Mouse (Mus musculus): ENCODE data around the gene Rora. TPM values are rescaled to one million over a fixed set of nuclear protein-coding genes. Genes with fewer than 3 reads are reported as not detected.

Gene Rora
- 7.5 and 7.9 TPM in 2 replicates for polyA plus RNA-seq (2015; fragmentation: Nextera tagmentation; extraction: Ambion mirVana)

DNA sequence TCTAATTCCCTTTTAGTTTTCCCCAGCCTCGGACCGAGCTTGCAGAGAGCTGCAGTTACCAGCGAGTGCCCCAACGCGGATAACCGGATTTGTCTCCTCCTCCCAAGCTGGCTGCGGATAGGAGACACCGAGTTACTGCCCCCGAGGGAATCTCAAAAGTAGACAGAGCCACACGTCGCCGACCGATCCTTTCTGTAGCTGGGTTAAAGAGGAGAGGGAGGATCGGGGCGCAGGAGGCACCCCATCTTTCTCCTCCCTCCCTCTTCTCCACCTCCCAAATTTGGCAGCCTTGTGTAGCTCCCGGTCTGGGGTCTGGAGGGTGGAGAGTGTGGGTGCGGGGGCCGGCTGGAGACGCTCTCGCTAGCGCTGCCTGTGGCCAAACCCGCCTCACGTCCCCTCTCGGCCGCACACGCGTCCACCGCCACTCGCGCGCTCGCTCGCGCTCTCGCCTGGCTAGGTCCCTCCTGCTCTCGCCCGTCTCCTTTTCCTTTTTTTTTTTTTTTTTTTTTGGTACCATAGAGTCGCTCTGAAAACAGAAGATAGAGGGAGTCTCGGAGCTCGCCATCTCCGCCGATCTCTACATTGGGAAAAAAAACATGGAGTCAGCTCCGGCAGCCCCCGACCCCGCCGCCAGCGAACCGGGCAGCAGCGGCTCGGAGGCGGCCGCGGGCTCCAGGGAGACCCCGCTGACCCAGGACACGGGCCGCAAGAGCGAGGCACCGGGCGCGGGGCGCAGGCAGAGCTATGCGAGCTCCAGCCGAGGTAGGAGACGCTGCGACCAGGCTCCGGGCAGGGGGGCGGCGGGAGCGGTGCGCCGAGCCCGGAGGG lies at the start of gene Rora:
Gene Rora (plus strand): TSS at position 576 of the 828 bp plus-strand sequence.
- no peaks in the 10 kb centered on the region for H3K36me3 ChIP-seq (ENCODE audit: control insufficient read depth, insufficient read depth, low read length)
- ATAC-seq (ENCODE audit: low FRiP score, low TSS enrichment) = peak; percentile 85
- peak within 1 kb of the TSS; percentile 85 for H3K4me3 ChIP-seq (ENCODE audit: low read depth, low read length)
- peak within 1 kb of the TSS; percentile 96 for H3K4me2 ChIP-seq (replicated peaks; ENCODE audit: low read depth)
- under 1% methylated on average over 69 of the region's 72 CpGs for WGBS
- H3K27me3 ChIP-seq (ENCODE audit: control insufficient read depth, insufficient read depth, low read length) = no peaks in the 10 kb centered on the region
- H3K27ac ChIP-seq (replicated peaks) = peak within 1 kb of the TSS; percentile 93
- H3K9ac ChIP-seq (ENCODE audit: low read length) = peak within 1 kb of the TSS; percentile 82
- H3K9me3 ChIP-seq (ENCODE audit: control insufficient read depth, low read length) = no peaks in the 10 kb centered on the region
- H3K4me1 ChIP-seq (replicated peaks; ENCODE audit: control insufficient read depth, insufficient read depth) = no peaks in the 10 kb centered on the region
- peak; percentile 59 for DNase-seq (ENCODE audit: low spot score)
- TF ChIP-seq EP300 (optimal IDR thresholded peaks at IDR 0.05) (no peak), CTCF (IDR thresholded peaks at IDR 0.05; ENCODE audit: low read depth) (peak; percentile 60)

DNA sequence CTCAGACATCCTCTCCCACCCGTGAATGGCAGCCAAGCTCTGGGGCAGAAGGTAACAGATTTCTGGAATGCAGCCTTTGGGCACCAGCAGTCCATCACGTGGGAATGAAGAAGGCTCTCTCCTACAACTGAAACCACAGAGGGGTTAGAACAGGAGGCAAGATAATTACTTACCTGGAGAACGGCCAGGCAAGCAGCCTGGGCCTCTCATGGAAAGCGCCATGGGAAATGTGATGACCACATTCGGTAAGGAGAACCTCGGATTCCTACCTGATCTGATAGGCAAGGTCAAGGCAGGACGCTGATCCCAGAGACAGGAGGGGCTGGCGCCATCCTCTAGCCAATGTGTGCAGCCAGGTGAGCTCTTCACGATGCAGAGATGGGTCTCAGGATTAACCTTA lies 39.6 kb upstream of the Rora start:
- Histone ChIP-seq H3K9ac (ENCODE audit: low read length) (no peak overlapping the region), H3K9me3 (ENCODE audit: control insufficient read depth, low read length) (no peaks in the 10 kb centered on the region), H3K27me3 (ENCODE audit: control insufficient read depth, insufficient read depth, low read length) (no peaks in the 10 kb centered on the region), H3K4me2 (replicated peaks; ENCODE audit: low read depth) (no peak overlapping the region), H3K36me3 (ENCODE audit: control insufficient read depth, insufficient read depth, low read length) (no peaks in the 10 kb centered on the region), H3K4me1 (replicated peaks; ENCODE audit: control insufficient read depth, insufficient read depth) (no peaks in the 10 kb centered on the region), H3K27ac (replicated peaks) (no peak overlapping the region), H3K4me3 (ENCODE audit: low read depth, low read length) (no peak overlapping the region)
- DNase-seq (ENCODE audit: low spot score) (no peak), ATAC-seq (ENCODE audit: low FRiP score, low TSS enrichment) (no peak)
- 81% methylated on average over 9 of the region's 9 CpGs for WGBS
- TF ChIP-seq CTCF (IDR thresholded peaks at IDR 0.05; ENCODE audit: low read depth) = no peak
- no peak for TF ChIP-seq EP300 (optimal IDR thresholded peaks at IDR 0.05)

DNA sequence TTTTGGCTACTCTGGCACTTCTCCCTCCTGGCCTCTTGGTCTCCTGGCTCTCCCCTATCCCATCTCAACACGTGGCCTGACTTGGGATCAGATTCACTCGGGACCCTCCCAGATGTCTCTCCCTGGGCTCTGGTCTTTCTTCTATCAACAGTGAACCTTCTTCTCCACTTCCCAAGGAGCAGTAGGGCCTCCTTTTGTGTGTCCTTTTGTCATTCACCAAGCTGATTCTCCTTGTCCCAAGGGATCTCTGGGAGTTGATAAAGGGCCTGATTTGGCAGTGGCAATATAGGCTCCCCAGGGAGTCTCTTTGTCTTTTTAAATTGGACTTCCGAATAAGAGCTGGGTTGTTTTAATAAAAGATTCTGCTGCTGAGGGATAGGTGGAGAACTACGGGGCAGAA lies 36.5 kb upstream of the Rora start:
- no peak for ATAC-seq (ENCODE audit: low FRiP score, low TSS enrichment)
- no peak for DNase-seq (ENCODE audit: low spot score)
- no peak for TF ChIP-seq EP300 (optimal IDR thresholded peaks at IDR 0.05)
- TF ChIP-seq CTCF (IDR thresholded peaks at IDR 0.05; ENCODE audit: low read depth) = no peak
- Histone ChIP-seq H3K27me3 (ENCODE audit: control insufficient read depth, insufficient read depth, low read length) (no peaks in the 10 kb centered on the region), H3K4me1 (replicated peaks; ENCODE audit: control insufficient read depth, insufficient read depth) (no peaks in the 10 kb centered on the region), H3K4me2 (replicated peaks; ENCODE audit: low read depth) (no peak overlapping the region), H3K9me3 (ENCODE audit: control insufficient read depth, low read length) (no peaks in the 10 kb centered on the region), H3K9ac (ENCODE audit: low read length) (no peak overlapping the region), H3K36me3 (ENCODE audit: control insufficient read depth, insufficient read depth, low read length) (no peaks in the 10 kb centered on the region), H3K4me3 (ENCODE audit: low read depth, low read length) (no peak overlapping the region), H3K27ac (replicated peaks) (no peak overlapping the region)
- 49% methylated on average over 4 of the region's 4 CpGs for WGBS

DNA sequence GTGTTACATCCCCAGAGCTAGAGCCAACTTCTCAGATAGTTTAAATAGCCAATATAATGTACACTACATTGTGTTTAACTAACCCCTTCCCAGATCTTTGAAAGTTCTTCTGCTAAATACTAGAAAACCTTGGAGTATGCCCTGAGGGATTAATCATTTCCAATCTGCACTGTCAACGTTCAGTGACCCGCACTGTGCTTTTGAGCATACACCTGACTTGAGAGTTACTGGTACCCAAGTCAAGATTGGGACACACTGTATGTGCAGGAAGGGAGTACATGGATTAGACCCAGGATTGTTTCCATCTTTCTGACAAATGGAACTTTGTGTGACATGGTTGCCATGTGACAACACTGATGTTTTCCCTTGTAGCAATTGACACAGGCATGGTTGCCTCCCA lies 33.5 kb upstream of the Rora start:
- no peaks in the 10 kb centered on the region for H3K27me3 ChIP-seq (ENCODE audit: control insufficient read depth, insufficient read depth, low read length)
- no peak for ATAC-seq (ENCODE audit: low FRiP score, low TSS enrichment)
- H3K4me1 ChIP-seq (replicated peaks; ENCODE audit: control insufficient read depth, insufficient read depth) = no peaks in the 10 kb centered on the region
- H3K36me3 ChIP-seq (ENCODE audit: control insufficient read depth, insufficient read depth, low read length) = no peaks in the 10 kb centered on the region
- TF ChIP-seq CTCF (IDR thresholded peaks at IDR 0.05; ENCODE audit: low read depth) = no peak
- no peak for TF ChIP-seq EP300 (optimal IDR thresholded peaks at IDR 0.05)
- no peak overlapping the region for H3K27ac ChIP-seq (replicated peaks)
- no peaks in the 10 kb centered on the region for H3K9me3 ChIP-seq (ENCODE audit: control insufficient read depth, low read length)
- 42% methylated on average over 2 of the region's 2 CpGs for WGBS
- H3K9ac ChIP-seq (ENCODE audit: low read length) = no peak overlapping the region
- H3K4me3 ChIP-seq (ENCODE audit: low read depth, low read length) = no peak overlapping the region
- DNase-seq (ENCODE audit: low spot score) = no peak
- H3K4me2 ChIP-seq (replicated peaks; ENCODE audit: low read depth) = no peak overlapping the region

DNA sequence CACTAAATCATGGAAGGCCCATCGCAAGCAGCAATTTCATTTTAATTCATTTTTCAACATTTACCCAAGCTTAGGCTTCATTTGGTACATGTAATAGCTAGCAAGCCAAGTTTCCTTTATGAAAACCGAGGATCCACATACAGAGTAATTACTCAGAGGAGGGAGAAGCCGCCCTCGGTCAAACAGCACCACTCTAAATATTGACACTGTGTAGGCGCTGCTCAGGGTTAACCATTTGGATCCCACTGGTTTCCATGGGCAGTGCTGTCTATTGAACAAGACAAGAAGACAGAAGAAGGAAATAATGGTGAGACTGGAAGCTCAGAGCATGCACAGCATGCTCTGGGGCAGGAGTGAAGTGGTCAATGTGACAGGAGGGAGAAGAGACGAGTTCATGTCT lies 33.1 kb upstream of the Rora start:
- no peak for ATAC-seq (ENCODE audit: low FRiP score, low TSS enrichment)
- 26% methylated on average over 6 of the region's 6 CpGs for WGBS
- no peak overlapping the region for H3K9ac ChIP-seq (ENCODE audit: low read length)

DNA sequence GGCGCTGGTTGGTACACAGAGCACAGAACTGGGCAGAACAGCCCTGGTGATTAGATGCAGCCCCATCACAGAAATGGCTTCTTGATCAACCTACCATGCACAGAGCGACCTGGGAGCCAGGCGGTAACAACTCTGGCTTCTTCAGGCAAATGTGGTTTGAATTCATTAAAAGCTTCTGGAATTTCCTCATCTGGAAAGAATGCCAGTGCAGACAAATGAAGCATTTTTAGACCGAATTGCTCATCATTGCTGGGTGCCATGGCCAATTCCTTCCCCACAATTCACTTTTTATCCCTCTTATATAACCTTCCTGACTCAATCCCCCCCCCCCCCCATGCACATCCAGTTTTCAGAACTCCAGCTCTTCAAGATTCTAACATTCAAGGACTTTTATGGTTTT lies 28.6 kb upstream of the Rora start:
- TF ChIP-seq CTCF (IDR thresholded peaks at IDR 0.05; ENCODE audit: low read depth) = no peak
- TF ChIP-seq EP300 (optimal IDR thresholded peaks at IDR 0.05) = no peak

More for the DNA sequence above, 33.1 kb upstream of the Rora start:
- H3K4me2 ChIP-seq (replicated peaks; ENCODE audit: low read depth) = no peak overlapping the region
- peak; percentile 18 for DNase-seq (ENCODE audit: low spot score)
- no peaks in the 10 kb centered on the region for H3K27me3 ChIP-seq (ENCODE audit: control insufficient read depth, insufficient read depth, low read length)
- H3K4me3 ChIP-seq (ENCODE audit: low read depth, low read length) = no peak overlapping the region
- TF ChIP-seq EP300 (optimal IDR thresholded peaks at IDR 0.05) (no peak), CTCF (IDR thresholded peaks at IDR 0.05; ENCODE audit: low read depth) (no peak)
- H3K9me3 ChIP-seq (ENCODE audit: control insufficient read depth, low read length) = no peaks in the 10 kb centered on the region
- no peaks in the 10 kb centered on the region for H3K4me1 ChIP-seq (replicated peaks; ENCODE audit: control insufficient read depth, insufficient read depth)
- H3K36me3 ChIP-seq (ENCODE audit: control insufficient read depth, insufficient read depth, low read length) = no peaks in the 10 kb centered on the region
- no peak overlapping the region for H3K27ac ChIP-seq (replicated peaks)

More for the DNA sequence above, 28.6 kb upstream of the Rora start:
- H3K27me3 ChIP-seq (ENCODE audit: control insufficient read depth, insufficient read depth, low read length) = no peaks in the 10 kb centered on the region
- H3K36me3 ChIP-seq (ENCODE audit: control insufficient read depth, insufficient read depth, low read length) = no peaks in the 10 kb centered on the region
- no peak overlapping the region for H3K4me3 ChIP-seq (ENCODE audit: low read depth, low read length)
- 82% methylated on average over 4 of the region's 4 CpGs for WGBS
- H3K9me3 ChIP-seq (ENCODE audit: control insufficient read depth, low read length) = no peaks in the 10 kb centered on the region
- H3K9ac ChIP-seq (ENCODE audit: low read length) = no peak overlapping the region
- no peak overlapping the region for H3K27ac ChIP-seq (replicated peaks)
- DNase-seq (ENCODE audit: low spot score) (no peak), ATAC-seq (ENCODE audit: low FRiP score, low TSS enrichment) (no peak)
- H3K4me2 ChIP-seq (replicated peaks; ENCODE audit: low read depth) = no peak overlapping the region
- H3K4me1 ChIP-seq (replicated peaks; ENCODE audit: control insufficient read depth, insufficient read depth) = no peaks in the 10 kb centered on the region

Measured in stomach, postnatal 0 days (tissue).